Mouse (Mus musculus): ENCODE measurements around the gene Greb1. TPM values are rescaled to one million over a fixed set of nuclear protein-coding genes. Genes with fewer than 3 reads are reported as not detected.

Gene Greb1
- polyA plus RNA-seq, 1 experiment from 2014 or later: 1.7 TPM

- Histone ChIP-seq H3K27ac (no peak overlapping the region), H3K4me2 (no peak overlapping the region), H3K27me3 (replicated peaks) (no peaks in the 10 kb centered on the region), H3K9me3 (replicated peaks) (no peaks in the 10 kb centered on the region), H3K4me1 (no peaks in the 10 kb centered on the region), H3K4me3 (no peak overlapping the region), H3K36me3 (no peaks in the 10 kb centered on the region), H3K9ac (no peak overlapping the region)
- no peak for ATAC-seq
- 57% methylated on average over 12 of the region's 12 CpGs for WGBS (ENCODE audit: insufficient replicate concordance)
Observed at GRCm38 (mm10) chr12:16643508-16644345, 157.0 kb downstream of the Greb1 start.

- Histone ChIP-seq H3K4me1 (no peaks in the 10 kb centered on the region), H3K9ac (no peak overlapping the region), H3K4me3 (no peak overlapping the region), H3K9me3 (replicated peaks) (no peaks in the 10 kb centered on the region), H3K27ac (no peak overlapping the region), H3K27me3 (replicated peaks) (no peaks in the 10 kb centered on the region), H3K36me3 (no peaks in the 10 kb centered on the region), H3K4me2 (no peak overlapping the region)
- 50% methylated on average over 5 of the region's 5 CpGs for WGBS (ENCODE audit: insufficient replicate concordance)
- ATAC-seq: no peak
Observed at GRCm38 (mm10) chr12:16642000-16642399, 158.7 kb downstream of the Greb1 start.

- ATAC-seq: no peak
- no peaks in the 10 kb centered on the region for H3K9me3 ChIP-seq (replicated peaks)
- 66% methylated on average over 6 of the region's 6 CpGs for WGBS (ENCODE audit: insufficient replicate concordance)
- H3K27ac ChIP-seq: no peak overlapping the region
- no peaks in the 10 kb centered on the region for H3K4me1 ChIP-seq
- H3K4me2 ChIP-seq: no peak overlapping the region
- H3K36me3 ChIP-seq: no peaks in the 10 kb centered on the region
- H3K9ac ChIP-seq: no peak overlapping the region
- no peak overlapping the region for H3K4me3 ChIP-seq
- H3K27me3 ChIP-seq (replicated peaks): no peaks in the 10 kb centered on the region
Observed at GRCm38 (mm10) chr12:16640075-16640474, 160.6 kb downstream of the Greb1 start.

GRCm38 (mm10) chr12:16639078-16639771, 161.5 kb downstream of the Greb1 start:
- no peaks in the 10 kb centered on the region for H3K27me3 ChIP-seq (replicated peaks)
- WGBS (ENCODE audit: insufficient replicate concordance): 53% methylated on average over 12 of the region's 12 CpGs
- H3K4me2 ChIP-seq: no peak overlapping the region
- ATAC-seq: no peak
- H3K9ac ChIP-seq: no peak overlapping the region
- H3K36me3 ChIP-seq: no peaks in the 10 kb centered on the region
- no peak overlapping the region for H3K27ac ChIP-seq
- H3K9me3 ChIP-seq (replicated peaks): no peaks in the 10 kb centered on the region
- H3K4me1 ChIP-seq: no peaks in the 10 kb centered on the region
- H3K4me3 ChIP-seq: no peak overlapping the region

- no peaks in the 10 kb centered on the region for H3K4me1 ChIP-seq
- ATAC-seq: no peak
- no peaks in the 10 kb centered on the region for H3K36me3 ChIP-seq
- no peak overlapping the region for H3K27ac ChIP-seq
- H3K27me3 ChIP-seq (replicated peaks): no peaks in the 10 kb centered on the region
- no peak overlapping the region for H3K4me2 ChIP-seq
- no peak overlapping the region for H3K4me3 ChIP-seq
- H3K9me3 ChIP-seq (replicated peaks): no peaks in the 10 kb centered on the region
- H3K9ac ChIP-seq: no peak overlapping the region
- 50% methylated on average over 6 of the region's 6 CpGs for WGBS (ENCODE audit: insufficient replicate concordance)
Observed at GRCm38 (mm10) chr12:16635816-16636215, 164.9 kb downstream of the Greb1 start.

DNA sequence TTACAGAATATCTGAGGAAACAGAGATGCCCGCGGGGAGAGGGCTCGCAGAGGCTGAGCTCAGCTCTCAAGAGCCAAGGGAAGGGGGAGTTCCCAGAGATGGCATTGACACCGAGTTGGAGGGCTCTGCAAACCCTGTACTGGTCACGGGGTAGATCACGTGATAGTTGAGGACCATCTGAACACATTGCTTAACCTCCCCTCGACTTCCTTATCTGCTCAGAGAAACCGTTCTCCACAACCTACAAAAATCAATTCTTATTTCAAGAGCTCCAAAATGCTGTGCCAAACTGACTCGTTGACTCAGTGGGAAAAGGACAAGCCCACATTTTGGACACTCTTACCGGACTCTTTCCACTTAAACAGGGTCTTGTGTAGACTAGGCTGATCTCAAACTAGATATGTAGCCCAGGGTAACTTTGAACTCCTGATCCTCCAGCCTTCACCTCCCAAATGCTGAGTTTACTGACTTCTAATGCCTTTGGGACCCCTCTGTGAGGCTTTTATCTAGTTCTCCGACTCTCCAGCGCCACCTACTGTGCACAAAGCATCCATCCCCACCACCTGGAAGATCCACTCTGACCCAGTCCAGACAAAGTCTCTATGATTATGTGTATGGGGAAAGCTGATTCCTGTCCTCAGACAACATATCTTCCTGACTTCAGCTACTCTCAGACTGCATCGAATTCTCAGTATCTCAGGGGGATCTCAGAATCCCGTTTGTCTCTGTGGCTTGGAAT, 166.4 kb downstream of the Greb1 start:
- H3K36me3 ChIP-seq: no peaks in the 10 kb centered on the region
- no peak for ATAC-seq
- no peaks in the 10 kb centered on the region for H3K27me3 ChIP-seq (replicated peaks)

DNA sequence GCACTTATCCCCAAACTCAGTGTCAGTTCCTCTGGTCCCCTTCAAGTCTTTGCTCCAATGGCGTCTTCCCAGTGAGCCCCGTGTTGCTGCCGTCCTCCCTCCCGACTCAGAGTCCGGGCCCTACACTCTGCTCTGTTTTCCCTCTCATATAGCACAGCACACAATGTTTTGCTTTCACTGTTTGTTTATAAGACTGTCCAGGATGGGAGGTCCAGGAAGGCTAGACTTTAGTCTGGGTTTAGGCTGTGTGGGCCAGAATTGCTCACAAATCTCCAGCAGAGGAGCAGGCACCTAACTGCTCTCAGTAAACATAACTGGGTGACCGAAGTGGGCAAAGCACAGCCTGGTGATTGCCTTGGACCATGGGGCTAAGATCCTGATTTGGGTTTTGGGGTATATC, 167.5 kb downstream of the Greb1 start:
- H3K9me3 ChIP-seq (replicated peaks): no peaks in the 10 kb centered on the region
- H3K4me1 ChIP-seq: no peaks in the 10 kb centered on the region
- ATAC-seq: no peak
- WGBS (ENCODE audit: insufficient replicate concordance): 80% methylated on average over 6 of the region's 6 CpGs
- H3K4me2 ChIP-seq: no peak overlapping the region
- H3K36me3 ChIP-seq: no peaks in the 10 kb centered on the region
- no peak overlapping the region for H3K9ac ChIP-seq
- no peak overlapping the region for H3K27ac ChIP-seq
- no peak overlapping the region for H3K4me3 ChIP-seq
- H3K27me3 ChIP-seq (replicated peaks): no peaks in the 10 kb centered on the region

More for the DNA sequence above, 166.4 kb downstream of the Greb1 start:
- H3K4me2 ChIP-seq: no peak overlapping the region
- WGBS (ENCODE audit: insufficient replicate concordance): 43% methylated on average over 14 of the region's 14 CpGs
- no peak overlapping the region for H3K27ac ChIP-seq
- H3K4me3 ChIP-seq: no peak overlapping the region
- H3K9ac ChIP-seq: no peak overlapping the region
- H3K9me3 ChIP-seq (replicated peaks): no peaks in the 10 kb centered on the region
- H3K4me1 ChIP-seq: no peaks in the 10 kb centered on the region

- WGBS (ENCODE audit: insufficient replicate concordance): 25% methylated on average over 2 of the region's 2 CpGs
- Histone ChIP-seq H3K27ac (no peak overlapping the region), H3K4me3 (no peak overlapping the region), H3K9me3 (replicated peaks) (no peaks in the 10 kb centered on the region), H3K36me3 (no peaks in the 10 kb centered on the region), H3K4me1 (no peaks in the 10 kb centered on the region), H3K9ac (no peak overlapping the region), H3K4me2 (no peak overlapping the region), H3K27me3 (replicated peaks) (no peaks in the 10 kb centered on the region)
- no peak for ATAC-seq
Observed at GRCm38 (mm10) chr12:16631423-16631822, 169.3 kb downstream of the Greb1 start.

DNA sequence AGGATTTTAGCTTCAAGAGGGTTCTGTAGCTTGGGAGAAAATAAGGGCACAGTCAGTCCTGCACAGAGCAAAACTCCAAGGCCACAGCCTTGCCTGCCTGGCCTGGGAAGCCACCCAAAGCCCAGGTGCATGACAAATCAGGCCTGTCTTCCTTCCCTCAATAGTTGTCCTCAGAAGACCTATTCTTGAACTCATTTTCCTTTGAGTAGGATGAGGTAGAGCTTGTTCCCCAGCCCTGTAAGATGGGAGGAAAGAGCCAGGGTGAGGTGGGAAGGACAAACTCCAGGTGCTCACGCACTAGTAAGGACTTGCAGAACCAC, 169.9 kb downstream of the Greb1 start:
- no peak overlapping the region for H3K4me2 ChIP-seq
- 81% methylated on average over 1 of the region's 1 CpGs for WGBS (ENCODE audit: insufficient replicate concordance)
- no peaks in the 10 kb centered on the region for H3K9me3 ChIP-seq (replicated peaks)
- H3K36me3 ChIP-seq: no peaks in the 10 kb centered on the region
- H3K4me3 ChIP-seq: no peak overlapping the region
- no peak overlapping the region for H3K9ac ChIP-seq
- no peaks in the 10 kb centered on the region for H3K27me3 ChIP-seq (replicated peaks)
- ATAC-seq: no peak
- H3K27ac ChIP-seq: no peak overlapping the region
- H3K4me1 ChIP-seq: no peaks in the 10 kb centered on the region

- WGBS (ENCODE audit: insufficient replicate concordance): 53% methylated on average over 7 of the region's 7 CpGs
Observed at GRCm38 (mm10) chr12:16630152-16630865, 170.4 kb downstream of the Greb1 start.

More at GRCm38 (mm10) chr12:16630152-16630865, 170.4 kb downstream of the Greb1 start:
- H3K4me3 ChIP-seq: no peak overlapping the region
- no peaks in the 10 kb centered on the region for H3K9me3 ChIP-seq (replicated peaks)
- H3K4me2 ChIP-seq: no peak overlapping the region
- no peaks in the 10 kb centered on the region for H3K4me1 ChIP-seq
- ATAC-seq: no peak
- H3K27ac ChIP-seq: no peak overlapping the region
- H3K36me3 ChIP-seq: no peaks in the 10 kb centered on the region
- no peaks in the 10 kb centered on the region for H3K27me3 ChIP-seq (replicated peaks)
- H3K9ac ChIP-seq: no peak overlapping the region
